Mouse (Mus musculus) heart, embryonic 14.5 days (tissue): ENCODE measurements around the gene Casp12. TPM values are rescaled to one million over a fixed set of nuclear protein-coding genes. Genes with fewer than 3 reads are reported as not detected.
"Not testable (repeated sequence)": the region's sequence is repeated elsewhere in the genome, so short reads cannot be mapped to it uniquely, and the experiment has no call there.

Experiments used
- ATAC-seq: fragments of 200-750 bp; cut with Nextera tagmentation; 2 replicates; pipeline ENCODE4 v1.8.0; 2017; ENCODE audit warnings: low read depth, moderate TSS enrichment; ENCODE audit not compliant: insufficient number of reproducible peaks, insufficient read depth, low FRiP score
- H3K27ac ChIP-seq, 2 experiments: fragments of 200-500 bp in 1 of 2; fragments of 300-500 bp in 1 of 2; sonication (generic) in 1 of 2; replicated peaks in 1 of 2; 2 replicates each; pipeline ENCODE4 v1.5.1; 2012 to 2014; ENCODE audit warnings: low read depth in 2 of 2, low read length in 2 of 2, control low read depth in 1 of 2, mild to moderate bottlenecking in 1 of 2, mixed read lengths in 1 of 2; ENCODE audit not compliant: control insufficient read depth in 1 of 2, insufficient read depth in 1 of 2
- H3K27me3 ChIP-seq: fragments of 300-500 bp; sonication (generic); 2 replicates; pipeline ENCODE4 v1.6.1; 2014; ENCODE audit warnings: mild to moderate bottlenecking, low read length, control low read depth; ENCODE audit not compliant: control insufficient read depth, insufficient read depth
- H3K36me3 ChIP-seq: fragments of 300-500 bp; sonication (generic); 2 replicates; pipeline ENCODE4 v1.6.1; 2014; ENCODE audit warnings: mild to moderate bottlenecking, control low read depth, low read length, mixed read lengths; ENCODE audit not compliant: control insufficient read depth, insufficient read depth
- H3K4me1 ChIP-seq, 2 experiments: fragments of 200-500 bp in 1 of 2; fragments of 300-500 bp in 1 of 2; sonication (generic) in 1 of 2; 2 replicates each; pipeline ENCODE4 v1.6.1; 2012 to 2014; ENCODE audit warnings: low read length in 2 of 2, control low read depth in 1 of 2, mixed read lengths in 1 of 2; ENCODE audit not compliant: control insufficient read depth in 2 of 2, insufficient read depth in 2 of 2
- H3K4me2 ChIP-seq: fragments of 300-500 bp; sonication (generic); 2 replicates; pipeline ENCODE4 v1.6.1; 2014; ENCODE audit warnings: mild to moderate bottlenecking, low read length
- H3K4me3 ChIP-seq, 2 experiments: fragments of 200-500 bp in 1 of 2; fragments of 300-500 bp in 1 of 2; sonication (generic) in 1 of 2; 2 replicates each; pipeline ENCODE4 v1.5.1; 2012 to 2014; ENCODE audit warnings: low read length in 2 of 2, mild to moderate bottlenecking in 2 of 2, control low read depth in 1 of 2, low read depth in 1 of 2, moderate library complexity in 1 of 2; ENCODE audit not compliant: control insufficient read depth in 1 of 2, insufficient read depth in 1 of 2
- H3K9ac ChIP-seq: fragments of 300-500 bp; sonication (generic); 2 replicates; pipeline ENCODE4 v1.6.1; 2014; ENCODE audit warnings: mild to moderate bottlenecking, low read length
- H3K9me3 ChIP-seq: fragments of 300-500 bp; sonication (generic); 2 replicates; pipeline ENCODE4 v1.6.1; 2016; ENCODE audit warnings: low read length, control low read depth; ENCODE audit not compliant: control insufficient read depth
- WGBS: fragments of 180-500 bp; shearing (Covaris S2); extraction: QIAGEN DNeasy Blood & Tissue Kit; methylation state at CpG from one replicate; pipeline ENCODE4 v1.1.7; 2014; 5-methylcytosine and 5-hydroxymethylcytosine counted together
- polyA plus RNA-seq: library from polyadenylated mRNA; unstranded; fragments of >200 nt; fragmentation: Nextera tagmentation; extraction: Ambion mirVana; gene quantifications from 2 replicates; pipeline ENCODE4 v1.2.1, GENCODE M21; 2014

The Casp12 gene
- polyA plus RNA-seq, 1 experiment from 2014 or later, result 4.9 TPM

DNA sequence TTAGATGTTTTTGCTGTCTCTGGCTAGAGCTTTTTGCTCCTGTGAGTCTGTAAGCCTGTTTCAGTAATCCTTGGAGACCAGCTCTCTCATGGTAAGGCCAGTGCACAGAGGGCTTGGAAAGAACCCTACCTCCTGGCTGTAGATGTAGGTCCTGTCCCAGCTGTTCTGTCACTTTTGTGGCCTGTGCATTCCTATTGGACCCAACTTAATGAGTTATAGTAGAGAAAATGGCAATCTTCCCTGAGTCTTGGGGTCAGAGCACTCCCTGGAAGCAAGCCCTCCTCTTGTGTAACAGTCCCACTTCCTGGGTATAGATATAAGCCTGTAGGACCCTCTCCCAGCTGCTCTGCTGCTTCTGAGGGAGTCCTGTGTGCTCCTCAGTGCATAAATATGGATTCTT lies 48.3 kb downstream of the Casp12 start:
- Histone ChIP-seq H3K9me3 (no peaks in the 10 kb centered on the region), H3K36me3 (no peaks in the 10 kb centered on the region), H3K27ac (no peak overlapping the region), H3K27me3 (no peaks in the 10 kb centered on the region), H3K4me3 (no peak overlapping the region), H3K9ac (no peak overlapping the region), H3K4me2 (no peak overlapping the region), H3K4me1 (no peaks in the 10 kb centered on the region)
- ATAC-seq, result no peak

DNA sequence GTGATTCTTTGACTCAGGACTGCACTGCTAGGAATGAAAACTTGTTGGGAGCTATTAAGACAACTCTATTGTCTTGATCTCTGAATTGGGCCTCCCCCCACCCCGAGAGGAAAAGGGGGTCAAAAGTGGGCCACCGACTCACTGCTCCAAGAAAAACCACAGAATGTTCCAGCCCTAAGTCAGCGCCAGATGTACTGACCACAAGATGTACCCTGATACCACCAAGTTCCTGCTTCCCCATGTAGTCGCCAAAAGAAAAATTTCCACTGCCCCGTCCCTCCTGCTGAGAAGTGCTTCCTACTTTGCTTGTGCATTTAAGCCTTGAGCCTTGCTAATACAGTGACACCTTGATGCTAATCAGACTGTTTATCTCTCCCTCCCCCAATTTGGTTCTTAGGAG lies 50.6 kb downstream of the Casp12 start:
- H3K4me1 ChIP-seq, H3K27me3 ChIP-seq, H3K27ac ChIP-seq, H3K4me2 ChIP-seq, ATAC-seq, H3K9me3 ChIP-seq, H3K9ac ChIP-seq, H3K36me3 ChIP-seq, H3K4me3 ChIP-seq: not testable (repeated sequence)
- WGBS, result 63% methylated on average over 5 of the region's 5 CpGs

- Histone ChIP-seq H3K9me3 (no peaks in the 10 kb centered on the region), H3K4me1 (no peaks in the 10 kb centered on the region), H3K9ac (no peak overlapping the region), H3K27me3 (no peaks in the 10 kb centered on the region), H3K4me2 (no peak overlapping the region), H3K4me3 (no peak overlapping the region), H3K27ac (no peak overlapping the region), H3K36me3 (no peaks in the 10 kb centered on the region)
- WGBS, result 85% methylated on average over 1 of the region's 1 CpGs
- ATAC-seq, result no peak
Observed at GRCm38 (mm10) chr9:5410988-5411568, 65.8 kb downstream of the Casp12 start.

DNA sequence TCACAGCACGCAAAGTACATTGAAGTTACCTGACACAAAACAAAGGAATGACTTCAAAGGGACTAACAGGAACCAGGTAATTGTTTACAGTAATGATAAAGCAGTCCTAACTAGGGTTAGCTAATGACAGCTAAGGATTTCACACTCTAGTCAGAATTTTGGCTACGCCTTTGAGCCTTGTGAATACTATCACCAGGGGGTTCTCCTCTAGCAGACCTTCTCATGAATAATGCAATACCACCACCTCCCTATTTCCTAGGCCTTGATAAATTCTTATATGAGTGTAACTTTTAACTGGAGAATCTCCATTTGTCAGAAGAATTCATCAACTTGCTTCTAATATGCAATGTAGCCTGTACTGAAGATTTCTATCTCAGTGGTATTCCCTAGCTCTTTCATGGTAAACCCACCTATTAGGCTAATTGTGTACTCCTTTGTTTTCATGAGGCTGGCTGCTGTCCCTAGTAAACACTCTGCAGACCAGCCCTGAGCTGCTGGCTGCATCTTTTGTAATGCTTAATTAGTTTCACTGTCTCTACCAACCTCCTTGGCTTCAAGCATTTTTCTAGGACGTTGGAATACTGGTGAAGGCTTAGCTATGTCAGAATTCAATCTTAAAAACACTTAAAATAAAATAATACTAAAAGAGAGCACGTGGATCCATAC lies 67.3 kb downstream of the Casp12 start:
- ATAC-seq, result no peak
- H3K4me3 ChIP-seq, result no peak overlapping the region
- H3K27ac ChIP-seq, result no peak overlapping the region
- H3K4me2 ChIP-seq, result no peak overlapping the region
- no peak overlapping the region for H3K9ac ChIP-seq
- no peaks in the 10 kb centered on the region for H3K36me3 ChIP-seq
- 41% methylated on average over 4 of the region's 4 CpGs for WGBS
- H3K4me1 ChIP-seq, result no peaks in the 10 kb centered on the region
- H3K9me3 ChIP-seq, result no peaks in the 10 kb centered on the region
- H3K27me3 ChIP-seq, result no peaks in the 10 kb centered on the region

- ATAC-seq, result no peak
- 63% methylated on average over 2 of the region's 2 CpGs for WGBS
Observed at GRCm38 (mm10) chr9:5417871-5418270, 72.6 kb downstream of the Casp12 start.

More at GRCm38 (mm10) chr9:5417871-5418270, 72.6 kb downstream of the Casp12 start:
- Histone ChIP-seq H3K27ac (no peak overlapping the region), H3K36me3 (no peaks in the 10 kb centered on the region), H3K27me3 (no peaks in the 10 kb centered on the region), H3K9ac (no peak overlapping the region), H3K4me1 (no peaks in the 10 kb centered on the region), H3K4me2 (no peak overlapping the region), H3K4me3 (no peak overlapping the region), H3K9me3 (no peaks in the 10 kb centered on the region)

Other genes with a start within 250 kb of the Casp12 start
- gene Casp1, start 46.9 kb upstream of the Casp12 start, polyA plus RNA-seq, result 0.61 and 1.1 TPM in 2 replicates
- gene Casp4, start 36.6 kb upstream of the Casp12 start, polyA plus RNA-seq, result 2.3 and 2.7 TPM in 2 replicates